Mouse (Mus musculus) brain, embryonic 14.5 days (tissue): ENCODE measurements around the gene Adgrf2. TPM values are rescaled to one million over a fixed set of nuclear protein-coding genes. Genes with fewer than 3 reads are reported as not detected.

Source experiments
- DNase-seq: peaks from one replicate; pipeline ENCODE4 v3.0.0-alpha.2; 2011; ENCODE audit warnings: low read depth
- CTCF ChIP-seq: fragments of 200-500 bp; IDR thresholded peaks from 2 replicates; pipeline ENCODE4 v1.5.1; 2012; ENCODE audit warnings: inconsistent platforms, mild to moderate bottlenecking, moderate library complexity, borderline replicate concordance; ENCODE audit not compliant: insufficient read depth, insufficient read length; ENCODE audit errors: extremely low read depth
- POLR2A ChIP-seq: fragments of 200-500 bp; IDR thresholded peaks from 2 replicates; pipeline ENCODE4 v1.6.1; 2012; ENCODE audit warnings: mild to moderate bottlenecking, inconsistent platforms, borderline replicate concordance; ENCODE audit not compliant: poor library complexity, insufficient read depth, insufficient read length, severe bottlenecking; ENCODE audit errors: extremely low read depth
- polyA plus RNA-seq: library from polyadenylated mRNA; depleted of rRNA; stranded (reverse); fragments of >200 nt; gene quantifications from 2 replicates; pipeline ENCODE4 v1.2.3, GENCODE M21; 2012; rRNA removed

Adgrf2 gene
- polyA plus RNA-seq, 1 experiment, result 0.45 TPM

DNA sequence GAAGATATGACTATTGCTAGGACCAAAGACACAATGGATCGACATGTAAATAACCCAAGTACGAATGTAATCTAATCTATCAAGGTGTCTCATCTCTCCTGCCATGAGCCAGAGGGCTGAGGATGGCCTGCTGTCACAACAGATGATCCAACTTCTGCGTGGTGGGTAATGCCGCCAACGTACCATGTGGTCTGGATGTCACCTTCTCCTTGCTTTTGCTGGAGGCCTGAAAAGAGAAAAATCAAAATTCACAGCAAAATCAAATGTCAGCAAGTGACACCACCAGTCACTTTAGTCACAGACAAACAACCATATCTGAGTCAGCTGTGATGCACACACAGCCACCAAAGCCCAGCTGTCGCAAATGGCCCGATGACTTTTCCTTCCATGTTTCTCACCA, 27.0 kb downstream of the Adgrf2 start:
- DNase-seq, result no peak
- TF ChIP-seq POLR2A (no peak), CTCF (no peak)

DNA sequence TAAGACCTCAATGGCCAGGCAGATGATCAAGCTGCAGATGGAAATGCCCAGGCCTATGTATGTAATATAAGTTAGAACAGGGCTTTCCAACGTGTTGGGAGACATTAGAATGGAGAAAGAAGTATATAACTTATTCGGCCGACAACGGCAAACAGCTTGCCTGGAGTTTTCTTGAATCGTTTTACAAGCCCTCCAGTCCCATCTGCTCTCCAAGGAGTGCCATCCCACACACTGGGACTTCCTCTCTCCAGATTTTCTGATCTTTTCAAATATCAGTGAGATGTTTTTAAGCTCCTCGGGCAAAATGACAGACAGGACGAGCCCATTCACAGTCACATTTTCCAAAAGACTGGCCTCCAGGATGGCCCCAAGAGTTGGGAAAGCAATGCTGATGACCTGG, 31.3 kb downstream of the Adgrf2 start:
- DNase-seq, result no peak
- TF ChIP-seq POLR2A, result no peak
- TF ChIP-seq CTCF, result no peak

DNA sequence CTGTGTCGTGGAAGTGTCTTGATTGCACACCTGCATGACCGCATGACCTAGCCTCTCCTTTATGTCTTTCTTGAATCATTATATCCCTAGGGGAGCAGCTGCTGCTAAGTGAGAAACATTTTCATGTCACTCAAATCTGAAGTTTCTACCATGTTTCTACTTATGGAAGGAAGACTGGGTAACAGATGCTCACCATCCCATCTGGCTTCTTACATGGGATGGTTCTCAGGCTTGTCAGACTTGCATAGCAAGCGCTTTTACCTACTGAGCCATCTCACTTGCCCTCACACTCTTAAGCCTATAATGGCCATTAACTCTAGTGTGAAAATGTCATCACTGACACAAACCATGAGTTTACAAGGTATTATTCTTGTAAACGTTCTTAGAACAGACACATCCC, 36.4 kb downstream of the Adgrf2 start:
- DNase-seq, result no peak
- TF ChIP-seq CTCF (no peak), POLR2A (no peak)

DNA sequence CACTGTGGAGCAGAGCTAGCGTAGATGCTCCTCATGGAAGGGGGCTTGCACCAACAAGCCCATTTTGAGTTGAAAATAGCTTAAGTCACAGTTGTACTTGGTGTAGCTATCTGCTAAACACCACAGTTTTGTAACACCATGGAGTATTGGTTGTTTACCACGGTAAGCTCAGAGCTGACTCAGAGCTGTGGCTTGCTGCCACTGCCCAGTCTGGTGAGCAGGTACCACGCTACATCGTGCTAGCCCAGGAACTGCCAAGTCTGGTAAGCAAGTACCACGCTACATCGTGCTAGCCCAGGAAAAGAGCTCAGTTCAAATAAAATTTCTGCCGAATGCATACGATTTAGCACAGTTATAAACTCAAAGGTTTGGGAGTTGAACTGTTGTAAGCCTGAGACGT, 39.8 kb downstream of the Adgrf2 start:
- no peak for TF ChIP-seq POLR2A
- no peak for TF ChIP-seq CTCF
- no peak for DNase-seq

DNA sequence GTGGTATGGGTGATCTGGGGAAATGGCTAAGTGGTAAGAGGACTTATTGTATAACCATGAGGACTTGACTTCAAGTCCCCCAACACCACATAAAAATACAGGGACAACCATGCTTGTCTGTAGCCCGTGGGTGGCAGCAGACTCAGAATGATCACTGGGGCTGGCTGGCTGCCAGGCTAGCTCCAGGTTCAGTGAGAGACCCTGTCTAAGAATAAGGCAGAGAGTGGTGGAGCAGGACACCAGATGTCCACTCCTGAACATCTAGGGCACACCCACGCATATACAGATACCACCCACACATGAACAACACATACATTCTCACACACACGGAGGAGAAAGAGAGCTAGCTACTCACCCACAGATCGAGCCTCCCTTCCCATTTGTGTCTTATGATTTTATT, 47.2 kb downstream of the Adgrf2 start:
- no peak for DNase-seq
- TF ChIP-seq POLR2A, result no peak
- TF ChIP-seq CTCF, result no peak

DNA sequence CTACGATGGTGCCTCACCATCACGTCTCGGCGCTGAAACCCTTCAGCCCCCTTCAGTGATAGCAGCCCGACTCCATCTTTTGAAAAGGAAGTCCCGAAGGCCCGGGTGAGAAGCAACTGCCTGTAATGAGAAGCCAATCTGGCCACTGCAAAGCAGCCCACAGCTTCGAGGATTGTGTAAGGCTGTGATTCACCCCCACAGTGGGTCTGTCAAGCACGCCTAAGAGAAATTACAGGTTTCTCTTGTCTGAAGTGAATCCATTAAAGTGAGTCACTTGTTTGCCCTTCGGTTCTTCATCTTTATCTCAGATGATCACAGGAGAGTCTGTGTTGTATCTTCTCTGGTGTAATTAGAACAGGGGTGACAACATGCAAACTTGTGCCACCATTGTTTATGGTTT, 49.8 kb downstream of the Adgrf2 start, which contains the start of gene Adgrf4:
Gene Adgrf4, minus strand, starts transcription at position 149 of the 400 bp plus-strand sequence.
- TF ChIP-seq POLR2A (no peak), CTCF (no peak)
- DNase-seq, result no peak

DNA sequence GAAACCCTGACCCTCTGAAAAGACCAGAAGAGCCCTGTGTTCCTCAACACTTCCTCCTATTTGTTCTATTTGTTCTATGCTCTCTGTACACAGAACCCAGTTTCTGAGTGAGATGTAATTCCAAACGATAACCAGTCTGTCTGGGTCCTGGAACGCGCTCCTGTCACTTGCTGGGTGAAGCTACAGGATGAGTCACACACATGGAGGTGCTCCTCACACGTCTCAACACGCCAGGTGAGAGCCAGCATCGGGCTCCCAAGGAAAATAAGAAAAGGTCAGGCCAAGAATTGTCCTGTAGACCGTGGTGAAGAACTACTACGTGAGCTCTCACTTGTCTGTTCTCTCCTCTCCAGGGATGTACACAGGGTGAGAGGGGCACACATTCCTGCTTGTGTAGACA, 51.4 kb downstream of the Adgrf2 start:
- DNase-seq, result no peak
- TF ChIP-seq POLR2A, result no peak
- no peak for TF ChIP-seq CTCF

Other genes starting within 250 kb of the Adgrf2 start
- gene Opn5, start 130.8 kb downstream of the Adgrf2 start, polyA plus RNA-seq, result 0.24 and 0.25 TPM in 2 replicates
- gene Adgrf4, start 49.9 kb downstream of the Adgrf2 start, polyA plus RNA-seq, result 1.1 and 1.2 TPM in 2 replicates
- 14.5 and 18.7 TPM in 2 replicates for gene Cd2ap, start 134.5 kb upstream of the Adgrf2 start, polyA plus RNA-seq